Mouse (Mus musculus) CH12.LX (cell line): Measurements from ENCODE around the gene Hist1h2ae. TPM values are rescaled to one million over a fixed set of nuclear protein-coding genes. Genes with fewer than 3 reads are reported as not detected.

Experiments used
- DNase-seq: peaks from one replicate; pipeline ENCODE4 v3.0.0-alpha.2; 2013; ENCODE audit errors: extremely low read depth
- H3K27ac ChIP-seq: 2 replicates; pipeline ENCODE4 v1.5.1; 2012; ENCODE audit warnings: low read depth, mild to moderate bottlenecking, control low read depth, moderate library complexity; ENCODE audit not compliant: insufficient read depth
- H3K27me3 ChIP-seq: replicated peaks from 2 replicates; pipeline ENCODE3; 2012; ENCODE audit warnings: inconsistent platforms
- H3K36me3 ChIP-seq, 2 experiments: replicated peaks in 1 of 2; 2 replicates each; pipeline versions ENCODE3 to v1.6.1; 2012; ENCODE audit warnings: inconsistent platforms in 1 of 2, low read length in 1 of 2, mild to moderate bottlenecking in 1 of 2, mixed read lengths in 1 of 2, moderate library complexity in 1 of 2; ENCODE audit not compliant: control insufficient read depth in 1 of 2, insufficient read depth in 1 of 2
- H3K4me1 ChIP-seq, 2 experiments: 2 replicates each; pipeline ENCODE4 v1.6.1; 2012; ENCODE audit warnings: inconsistent platforms in 1 of 2, moderate library complexity in 1 of 2; ENCODE audit not compliant: insufficient read depth in 2 of 2, control insufficient read depth in 1 of 2
- H3K4me2 ChIP-seq: 2 replicates; pipeline ENCODE4 v1.6.1; 2012; ENCODE audit warnings: low read depth, mild to moderate bottlenecking, control low read depth; ENCODE audit not compliant: poor library complexity, insufficient read depth, severe bottlenecking
- H3K4me3 ChIP-seq, 3 experiments: fragments of 150-350 bp in 1 of 3; sonication (generic) in 1 of 3; replicated peaks in 1 of 3; 2 replicates each; pipeline versions ENCODE3 to v1.5.1; 2011 to 2012; ENCODE audit warnings: low read depth in 2 of 3, low read length in 2 of 3, mild to moderate bottlenecking in 2 of 3, moderate library complexity in 2 of 3, control low read depth in 1 of 3, improper control_type of control experiment in 1 of 3, inconsistent platforms in 1 of 3, mixed read lengths in 1 of 3; ENCODE audit not compliant: poor library complexity in 1 of 3
- H3K79me2 ChIP-seq: replicated peaks from 2 replicates; pipeline ENCODE4 v1.6.1; 2012; ENCODE audit warnings: mild to moderate bottlenecking, moderate library complexity; ENCODE audit not compliant: control insufficient read depth, poor library complexity, insufficient read depth, severe bottlenecking; ENCODE audit errors: extremely low read depth
- H3K9ac ChIP-seq: 2 replicates; pipeline ENCODE4 v1.6.1; 2012; ENCODE audit warnings: low read depth, mild to moderate bottlenecking, control low read depth, moderate library complexity; ENCODE audit not compliant: insufficient read depth
- H3K9me3 ChIP-seq: replicated peaks from 2 replicates; pipeline ENCODE3; 2012; ENCODE audit warnings: low read length, inconsistent platforms, mixed read lengths
- BHLHE40 ChIP-seq: IDR thresholded peaks from 2 replicates; pipeline ENCODE4 v1.6.1; 2011; ENCODE audit warnings: mild to moderate bottlenecking, low read depth, low read length, improper control_type of control experiment
- CHD2 ChIP-seq: IDR thresholded peaks from 2 replicates; pipeline ENCODE4 v1.6.1; 2011; ENCODE audit warnings: low read length, improper control_type of control experiment
- CTCF ChIP-seq, 2 experiments: IDR thresholded peaks in 1 of 2; conservative IDR thresholded peaks in 1 of 2; 2 replicates each; pipeline ENCODE4 v1.5.1; 2011 to 2012; ENCODE audit warnings: low read depth in 2 of 2, low read length in 2 of 2, improper control_type of control experiment in 1 of 2, inconsistent platforms in 1 of 2, mild to moderate bottlenecking in 1 of 2, moderate library complexity in 1 of 2
- E2F4 ChIP-seq: IDR thresholded peaks from 2 replicates; pipeline ENCODE4 v1.6.1; 2011; ENCODE audit warnings: low read depth, low read length, improper control_type of control experiment; ENCODE audit not compliant: insufficient replicate concordance
- ELF1 ChIP-seq: IDR thresholded peaks from 2 replicates; pipeline ENCODE4 v1.6.1; 2014; ENCODE audit warnings: low read depth, mild to moderate bottlenecking, inconsistent platforms, low read length, improper control_type of control experiment
- EP300 ChIP-seq: IDR thresholded peaks from 2 replicates; pipeline ENCODE4 v1.6.1; 2011; ENCODE audit warnings: low read length, improper control_type of control experiment
- HCFC1 ChIP-seq: IDR thresholded peaks from 2 replicates; pipeline ENCODE4 v1.6.1; 2012; ENCODE audit warnings: low read depth, mild to moderate bottlenecking, inconsistent platforms, low read length, improper control_type of control experiment
- IRF4 ChIP-seq: IDR thresholded peaks from 2 replicates; pipeline ENCODE4 v1.6.1; 2014; ENCODE audit warnings: low read depth, mild to moderate bottlenecking, inconsistent platforms, low read length, improper control_type of control experiment
- JUN ChIP-seq: IDR thresholded peaks from 2 replicates; pipeline ENCODE4 v1.6.1; 2011; ENCODE audit warnings: low read depth, mild to moderate bottlenecking, low read length, improper control_type of control experiment, moderate library complexity; ENCODE audit not compliant: insufficient read depth
- KAT2A ChIP-seq: IDR thresholded peaks from 2 replicates; pipeline ENCODE4 v1.6.1; 2012; ENCODE audit warnings: low read length, improper control_type of control experiment, inconsistent platforms; ENCODE audit not compliant: insufficient replicate concordance
- MAFK ChIP-seq: IDR thresholded peaks from 2 replicates; pipeline ENCODE4 v1.6.1; 2011; ENCODE audit warnings: low read length, improper control_type of control experiment; ENCODE audit not compliant: insufficient replicate concordance
- MYC ChIP-seq: IDR thresholded peaks from 2 replicates; pipeline ENCODE4 v1.6.1; 2011; ENCODE audit warnings: low read depth, mild to moderate bottlenecking, improper control_type of control experiment, low read length
- NELFE ChIP-seq: IDR thresholded peaks from 2 replicates; pipeline ENCODE4 v1.6.1; 2011; ENCODE audit warnings: low read depth, low read length, improper control_type of control experiment
- RCOR1 ChIP-seq: conservative IDR thresholded peaks from 2 replicates; pipeline ENCODE4 v1.6.1; 2012; ENCODE audit warnings: low read depth, mild to moderate bottlenecking, inconsistent platforms, low read length, improper control_type of control experiment
- SIN3A ChIP-seq: IDR thresholded peaks from 2 replicates; pipeline ENCODE4 v1.6.1; 2012; ENCODE audit warnings: low read length, improper control_type of control experiment, inconsistent platforms
- TBP ChIP-seq: conservative IDR thresholded peaks from 2 replicates; pipeline ENCODE4 v1.6.1; 2011; ENCODE audit warnings: low read depth, low read length, improper control_type of control experiment
- TCF12 ChIP-seq: IDR thresholded peaks from 2 replicates; pipeline ENCODE4 v1.6.1; 2014; ENCODE audit warnings: low read depth, mild to moderate bottlenecking, inconsistent platforms, low read length, improper control_type of control experiment
- UBTF ChIP-seq: IDR thresholded peaks from 2 replicates; pipeline ENCODE4 v1.6.1; 2012; ENCODE audit warnings: low read depth, mild to moderate bottlenecking, inconsistent platforms, low read length, improper control_type of control experiment, moderate library complexity
- ZNF384 ChIP-seq: IDR thresholded peaks from 2 replicates; pipeline ENCODE4 v1.6.1; 2012; ENCODE audit warnings: low read depth, low read length, improper control_type of control experiment, inconsistent platforms
- dilution Hi-C: fragments of 300-500 bp; cut with MboI; formaldehyde crosslinking; loops from 2 replicates; pipeline ENCODE4 v1.14.3; 2020; ENCODE audit warnings: low sequenced_read_pairs; ENCODE audit not compliant: extremely low pct_unique_long_range_greater_than_20kb, extremely low pct_ligation_motif_present
- in situ Hi-C: fragments of 300-500 bp; cut with MboI; formaldehyde crosslinking; loops from 3 replicates; pipeline ENCODE4 v1.14.3; 2019; ENCODE audit warnings: low sequenced_read_pairs, low pct_ligation_motif_present, low pct_unique_long_range_greater_than_20kb, mixed read lengths
- polyA plus RNA-seq: library from polyadenylated mRNA; unstranded; fragments of >175 nt; gene quantifications from 2 replicates; pipeline ENCODE4 v1.2.1, GENCODE M21; 2012; ENCODE audit warnings: low read depth; ENCODE audit not compliant: insufficient read length
- total RNA-seq, 2 experiments: library from RNA; depleted of rRNA; stranded (reverse); fragments of 300-350 nt in 1 of 2; fragments of >200 nt in 1 of 2; gene quantifications; 2 replicates each; pipeline ENCODE4 v1.2.3; 2012 to 2014

Gene Hist1h2ae
- total and polyA plus RNA-seq, 3 experiments, result 3.5 to 648 (median 16.3) TPM

- dilution Hi-C loops, result no loop called here
These were observed 20.2 kb upstream of the Hist1h2ae start for GRCm38 (mm10) chr13:23591206-23591605.

GRCm38 (mm10) chr13:23586940-23587225 lies 15.9 kb upstream of the Hist1h2ae start:
- Histone ChIP-seq H3K4me1 (peaks cover 3 to 51% of the 10 kb centered on the region in 2 experiments), H3K27me3 (no peaks in the 10 kb centered on the region), H3K4me3 (no peak overlapping the region), H3K9ac (peak overlapping the region; percentile 94), H3K4me2 (peak overlapping the region; percentile 97), H3K36me3 (no peaks in the 10 kb centered on the region), H3K79me2 (no peaks in the 10 kb centered on the region), H3K27ac (peak overlapping the region; percentile 74; the same call in 1 of the 2 replicates), H3K9me3 (no peaks in the 10 kb centered on the region)
- peak; percentile 42 for DNase-seq
- dilution Hi-C loops, result no loop called here
- in situ Hi-C loops, result no loop called here
- TF ChIP-seq MYC (no peak), CTCF (conservative IDR thresholded peaks at IDR 0.05 in 1 of 2, IDR thresholded peaks at IDR 0.05 in 1 of 2; ENCODE audit: low read depth in 2 of 2, low read length in 2 of 2) (no peak), CHD2 (peak; percentile 81)

More at GRCm38 (mm10) chr13:23591206-23591605, 20.2 kb upstream of the Hist1h2ae start:
- DNase-seq, result no peak
- no peak for TF ChIP-seq KAT2A
- peak; percentile 34; the same call in 1 of the 2 replicates for TF ChIP-seq MAFK
- TF ChIP-seq ELF1, result peak; percentile 76
- no peak for TF ChIP-seq BHLHE40
- TF ChIP-seq JUN, result no peak
- peak; percentile 38; the same call in 1 of the 2 replicates for TF ChIP-seq EP300
- TF ChIP-seq RCOR1, result 0 out of 2 replicates have a peak, but pooled peaks have one; percentile 32
- no peak for TF ChIP-seq ZNF384
- peak; percentile 33; the same call in 1 of the 2 replicates for TF ChIP-seq HCFC1
- 0 out of 2 replicates have a peak, but pooled peaks have one; percentile 23 for TF ChIP-seq TBP
- TF ChIP-seq UBTF, result no peak
- peak; percentile 46; the same call in 1 of the 2 replicates for TF ChIP-seq TCF12
- TF ChIP-seq E2F4, result 0 out of 2 replicates have a peak, but pooled peaks have one; percentile 60
- no peak for TF ChIP-seq CTCF (conservative IDR thresholded peaks at IDR 0.05 in 1 of 2, IDR thresholded peaks at IDR 0.05 in 1 of 2; ENCODE audit: low read depth in 2 of 2, low read length in 2 of 2)
- peak; percentile 51; the same call in 1 of the 2 replicates for TF ChIP-seq NELFE
- peak; percentile 35; the same call in 1 of the 2 replicates for TF ChIP-seq SIN3A
- TF ChIP-seq IRF4, result no peak; the same call in 1 of the 2 replicates
- H3K79me2 ChIP-seq, result no peaks in the 10 kb centered on the region
- no peaks in the 10 kb centered on the region for H3K9me3 ChIP-seq
- H3K9ac ChIP-seq, result peak overlapping the region; percentile 40; the same call in 1 of the 2 replicates
- peaks cover 0 to 45% of the 10 kb centered on the region in 2 experiments; a peak in 3 of 4 replicates for H3K4me1 ChIP-seq
- no peaks in the 10 kb centered on the region for H3K27me3 ChIP-seq
- in situ Hi-C loops, result loop anchor here (5.0 kb wide), 1 partner anchor 159 kb away; no protein-coding TSS in a partner anchor
- no peak overlapping the region for H3K4me3 ChIP-seq
- peak overlapping the region; percentile 51 for H3K4me2 ChIP-seq
- H3K36me3 ChIP-seq, result no peaks in the 10 kb centered on the region
- H3K27ac ChIP-seq, result no peak overlapping the region
